Mouse (Mus musculus) gastrocnemius, adult 2 months (tissue): ENCODE measurements around the gene Ift46. TPM values are rescaled to one million over a fixed set of nuclear protein-coding genes. Genes with fewer than 3 reads are reported as not detected.

Source experiments
- DNase-seq: peaks from one replicate; pipeline ENCODE4 v3.0.0; 2022
- H3K27ac ChIP-seq: fragments of 200-600 bp; 2 replicates; pipeline ENCODE4 v1.8.1; 2022; ENCODE audit warnings: mild to moderate bottlenecking
- H3K4me3 ChIP-seq: fragments of 200-600 bp; 2 replicates; pipeline ENCODE4 v1.8.1; 2022; ENCODE audit warnings: mild to moderate bottlenecking, moderate library complexity
- CTCF ChIP-seq: fragments of 200-600 bp; IDR thresholded peaks from 2 replicates; pipeline ENCODE4 v1.8.1; 2022; ENCODE audit warnings: antibody characterized with exemption, mild to moderate bottlenecking, moderate library complexity
- intact Hi-C: fragments of 180-260 bp; cut with DNase I; formaldehyde crosslinking; loops from one replicate; pipeline ENCODE4 v1.15.1; 2025
- long read RNA-seq, 2 experiments: library from polyadenylated mRNA; stranded (forward); transcript quantifications; one replicate each; pipeline ENCODE4 v2.0.0; 2021
- total RNA-seq, 2 experiments: library from RNA; stranded (reverse); gene quantifications; 2 replicates each; pipeline ENCODE4 v1.2.3; 2021

The Ift46 gene
- 10 to 100 TPM; 27.4 to 28.4 TPM for total RNA-seq
- long read RNA-seq, experiment 1, full-length matches to known transcripts: 5 of 8 reads
- long read RNA-seq, experiment 1, partial matches to known transcripts: 1 of 8 reads
- long read RNA-seq, experiment 1, other reads (novel, unspliced or antisense): 2 of 8 reads
- long read RNA-seq, experiment 2, full-length matches to known transcripts: 6 of 7 reads
- long read RNA-seq, experiment 2, partial matches to known transcripts: 0 of 7 reads
- long read RNA-seq, experiment 2, other reads (novel, unspliced or antisense): 1 of 7 reads

- peak; percentile 89 for DNase-seq
- peak within 1 kb of the TSS; percentile 92 for H3K4me3 ChIP-seq
- TF ChIP-seq CTCF: no peak
- H3K27ac ChIP-seq: peak within 1 kb of the TSS; percentile 99
- intact Hi-C loops: no loop called here
Observed at GRCm38 (mm10) chr9:44767101-44768028, at the start of gene Ift46, which contains the start of gene Arcn1. TSS of gene Ift46 (plus strand) at chr9:44767908. TSS of gene Arcn1 (minus strand) at chr9:44767845.

- intact Hi-C loops: no loop called here
- DNase-seq: peak; percentile 35
- H3K4me3 ChIP-seq: no peak overlapping the region
- peak overlapping the region; percentile 87 for H3K27ac ChIP-seq
- TF ChIP-seq CTCF: no peak
Observed at GRCm38 (mm10) chr9:44718937-44719631, 48.6 kb upstream of the Ift46 start.

GRCm38 (mm10) chr9:44719632-44720357, 47.9 kb upstream of the Ift46 start:
- intact Hi-C loops: no loop called here
- Histone ChIP-seq H3K27ac (peak overlapping the region; percentile 87), H3K4me3 (peak overlapping the region; percentile 76)
- TF ChIP-seq CTCF: no peak
- DNase-seq: no peak

- Histone ChIP-seq H3K27ac (peak overlapping the region; percentile 87), H3K4me3 (peak overlapping the region; percentile 76)
- peak; percentile 70 for DNase-seq
- intact Hi-C loops: no loop called here
- TF ChIP-seq CTCF: no peak
Observed at GRCm38 (mm10) chr9:44720358-44721153, 47.2 kb upstream of the Ift46 start.

- H3K4me3 ChIP-seq: peak overlapping the region; percentile 76
- TF ChIP-seq CTCF: peak; percentile 56
- intact Hi-C loops: no loop called here
- DNase-seq: peak; percentile 95
- H3K27ac ChIP-seq: peak overlapping the region; percentile 87
Observed at GRCm38 (mm10) chr9:44721154-44721876, 46.4 kb upstream of the Ift46 start.

- peak overlapping the region; percentile 87 for H3K27ac ChIP-seq
- intact Hi-C loops: no loop called here
- no peak for DNase-seq
- peak overlapping the region; percentile 76 for H3K4me3 ChIP-seq
- TF ChIP-seq CTCF: no peak
Observed at GRCm38 (mm10) chr9:44721877-44722186, 45.9 kb upstream of the Ift46 start.

- Histone ChIP-seq H3K27ac (peak overlapping the region; percentile 87), H3K4me3 (no peak overlapping the region)
- TF ChIP-seq CTCF: no peak
- intact Hi-C loops: no loop called here
- DNase-seq: no peak
Observed at GRCm38 (mm10) chr9:44722575-44722974, 45.1 kb upstream of the Ift46 start.

- intact Hi-C loops: no loop called here
Observed at GRCm38 (mm10) chr9:44723008-44723407, 44.7 kb upstream of the Ift46 start.

GRCm38 (mm10) chr9:44723521-44724041, 44.1 kb upstream of the Ift46 start:
- DNase-seq: peak; percentile 29
- Histone ChIP-seq H3K27ac (peak overlapping the region; percentile 87), H3K4me3 (peak overlapping the region; percentile 7; the same call in 1 of the 2 replicates)
- intact Hi-C loops: no loop called here
- TF ChIP-seq CTCF: no peak

More at GRCm38 (mm10) chr9:44723008-44723407, 44.7 kb upstream of the Ift46 start:
- Histone ChIP-seq H3K4me3 (0 out of 2 replicates have a peak overlapping the region, but pooled peaks have one; percentile 7), H3K27ac (peak overlapping the region; percentile 87)
- no peak for TF ChIP-seq CTCF
- peak; percentile 42 for DNase-seq

GRCm38 (mm10) chr9:44724223-44724622, 43.5 kb upstream of the Ift46 start:
- intact Hi-C loops: no loop called here
- TF ChIP-seq CTCF: no peak
- peak; percentile 80 for DNase-seq
- H3K4me3 ChIP-seq: peak overlapping the region; percentile 15; the same call in 1 of the 2 replicates
- peak overlapping the region; percentile 87 for H3K27ac ChIP-seq
